Mouse (Mus musculus): ENCODE results near the gene Tmem151a.
"Not testable (repeated sequence)": the region's sequence is repeated elsewhere in the genome, so short reads cannot be mapped to it uniquely, and the experiment has no call there.

The Tmem151a gene

DNA sequence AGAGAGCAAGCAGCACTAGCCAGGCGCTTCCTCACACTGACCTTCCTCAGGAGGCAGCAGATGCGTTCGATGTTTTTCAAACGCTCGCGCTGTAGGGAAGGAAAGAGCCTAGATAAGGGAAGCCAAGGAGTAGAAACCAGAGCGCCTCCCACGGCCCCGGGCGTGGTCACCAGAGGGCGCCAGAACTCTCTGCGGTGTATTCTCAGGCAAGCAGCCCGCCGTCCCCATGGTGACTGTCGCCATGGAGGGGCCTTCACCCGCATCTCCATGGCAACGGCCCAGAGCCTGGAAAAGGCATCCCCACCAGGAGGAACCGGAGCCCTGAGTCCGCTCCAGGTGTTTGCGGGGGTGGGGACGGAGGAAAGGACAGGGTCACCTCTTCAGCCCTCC, 8.9 kb upstream of the Tmem151a start:
- DNase-seq (ENCODE audit: low read depth): peak; percentile 90

DNA sequence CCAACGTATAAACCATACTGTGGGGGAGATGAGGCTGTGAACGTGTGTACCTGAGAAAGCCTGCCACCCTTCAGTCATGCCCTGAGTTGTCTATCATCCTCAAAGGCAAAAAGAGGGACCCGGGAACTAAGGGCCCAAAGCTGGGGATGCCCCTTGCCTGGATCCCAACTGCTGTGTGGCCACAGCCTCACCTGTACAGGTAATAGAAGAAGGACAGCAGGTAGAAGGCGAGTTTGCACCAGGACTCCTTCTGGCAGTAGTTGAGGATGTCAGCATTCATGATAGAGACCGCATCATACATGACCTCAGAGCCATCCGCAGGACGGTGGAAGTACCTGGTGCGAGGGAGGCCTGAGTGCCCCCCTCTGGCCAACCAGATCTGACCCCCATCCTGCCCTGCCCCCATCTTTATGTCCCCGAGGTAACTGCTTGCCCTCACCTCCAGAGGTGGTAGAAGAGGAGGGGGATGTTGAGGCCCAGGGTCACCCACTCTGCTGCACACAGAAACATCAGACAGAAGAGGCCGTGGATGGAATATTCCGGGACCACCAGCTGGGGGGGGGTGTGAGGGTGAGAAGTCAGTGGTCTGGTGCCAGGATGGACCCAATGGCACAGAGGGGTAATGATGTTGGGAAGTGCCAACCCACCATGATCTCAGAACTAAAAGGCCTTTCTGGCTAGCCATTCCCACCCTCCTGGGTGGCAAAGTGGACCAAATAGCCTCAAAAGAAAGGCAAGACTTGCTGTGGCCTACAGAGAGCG, 8.3 kb upstream of the Tmem151a start:
- DNase-seq (ENCODE audit: low read depth): no peak

DNA sequence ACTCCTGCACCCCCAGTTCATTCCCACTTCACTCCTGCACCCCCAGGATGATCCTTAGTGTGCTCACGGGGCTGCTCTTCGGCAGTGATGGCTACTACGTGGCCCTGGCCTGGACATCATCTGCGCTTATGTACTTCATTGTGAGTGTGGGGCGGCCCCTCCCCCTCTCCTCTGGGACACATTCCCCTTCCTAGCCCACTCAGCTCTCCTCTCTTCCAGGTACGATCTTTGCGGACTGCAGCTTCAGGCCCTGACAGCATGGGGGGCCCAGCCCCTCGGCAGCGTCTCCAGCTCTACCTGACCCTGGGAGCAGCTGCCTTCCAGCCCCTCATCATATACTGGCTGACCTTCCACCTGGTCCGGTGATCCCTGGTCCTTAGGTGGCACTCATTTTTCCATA, 6.8 kb upstream of the Tmem151a start:
- no peak for DNase-seq (ENCODE audit: low read depth)

DNA sequence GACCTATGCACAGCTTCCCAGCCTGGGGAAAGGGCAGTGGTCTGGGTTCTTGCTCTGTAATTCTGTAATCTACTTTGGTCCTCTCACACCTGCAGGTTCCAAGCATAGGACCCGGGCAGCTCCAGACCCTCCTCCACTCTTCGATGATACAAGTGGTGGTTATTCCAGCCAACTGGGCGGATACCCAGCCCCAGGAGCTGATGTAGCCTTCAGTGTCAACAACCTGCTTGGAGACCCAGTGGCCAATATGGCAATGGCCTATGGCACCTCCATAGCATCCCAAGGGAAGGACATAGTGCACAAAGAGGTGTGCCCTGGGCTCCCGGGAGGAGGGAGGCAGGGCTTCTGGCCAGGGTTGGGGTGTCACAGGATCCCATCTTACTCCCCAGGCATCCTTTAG, 4.0 kb upstream of the Tmem151a start:
- no peak for DNase-seq (ENCODE audit: low read depth)

DNA sequence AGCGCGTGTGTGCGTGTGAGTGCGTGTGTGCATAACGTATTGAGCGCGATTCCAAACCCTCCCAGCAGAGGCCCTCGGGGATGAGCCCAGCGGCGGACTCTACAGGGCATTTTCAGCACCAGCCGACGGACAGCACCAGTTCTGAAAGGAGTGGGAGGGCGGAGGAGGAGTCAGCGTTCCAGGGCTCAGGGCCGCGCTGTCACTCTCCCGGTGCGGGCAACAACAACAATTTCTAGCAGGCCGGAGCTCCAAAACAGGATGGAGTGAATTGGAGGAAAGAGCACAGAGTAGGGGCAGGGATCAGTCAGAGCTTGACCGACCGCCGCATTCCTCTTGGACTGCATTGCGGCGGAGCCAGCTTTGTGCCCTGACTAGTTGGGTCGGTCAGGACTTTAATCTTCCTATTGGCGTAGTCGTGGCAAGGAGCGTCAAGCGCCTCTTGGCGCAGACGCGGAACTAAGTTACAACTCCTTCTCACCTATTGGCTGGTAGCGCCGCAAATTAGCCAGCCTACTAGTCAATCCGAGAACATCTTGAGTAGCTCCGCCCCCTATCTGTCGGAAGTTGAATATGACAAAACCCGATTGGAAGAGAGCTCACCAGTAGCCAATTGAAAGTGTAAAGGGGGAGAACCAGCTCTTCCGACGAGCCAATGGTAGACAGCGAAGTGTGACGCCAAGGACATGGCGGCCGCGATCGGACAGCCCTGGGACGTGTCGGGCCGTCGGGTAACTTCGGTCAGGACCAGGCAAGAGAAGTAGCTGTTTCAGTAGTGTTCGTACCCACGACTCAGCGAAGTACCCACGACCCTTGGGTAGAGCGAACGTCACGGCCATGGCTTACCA, 2.8 kb upstream of the Tmem151a start, which contains the start of gene Yif1a:
Gene Yif1a (plus strand): TSS at position 655 of the 845 bp plus-strand sequence.
- peak; percentile 98 for DNase-seq (ENCODE audit: low read depth)

DNA sequence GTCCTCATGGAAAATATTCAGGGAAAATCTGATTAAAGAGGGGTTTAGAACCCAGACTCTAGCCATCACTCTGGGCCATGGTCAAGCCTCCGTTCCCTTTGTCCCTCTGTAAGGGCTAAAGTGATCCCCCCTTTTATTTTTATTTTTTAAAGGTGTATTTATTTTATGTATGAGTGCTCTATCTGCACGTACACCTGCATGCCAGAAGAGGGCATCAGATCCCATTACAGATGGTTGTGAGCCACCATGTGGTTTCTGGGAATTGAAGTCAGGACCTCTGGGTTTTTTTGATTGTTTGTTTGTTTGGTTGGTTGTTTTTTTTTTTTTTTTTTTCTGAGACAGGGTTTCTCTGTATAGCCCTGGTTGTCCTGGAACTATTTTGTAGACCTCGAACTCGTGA, 1.2 kb upstream of the Tmem151a start:
- not testable (repeated sequence) for DNase-seq (ENCODE audit: low read depth)

DNA sequence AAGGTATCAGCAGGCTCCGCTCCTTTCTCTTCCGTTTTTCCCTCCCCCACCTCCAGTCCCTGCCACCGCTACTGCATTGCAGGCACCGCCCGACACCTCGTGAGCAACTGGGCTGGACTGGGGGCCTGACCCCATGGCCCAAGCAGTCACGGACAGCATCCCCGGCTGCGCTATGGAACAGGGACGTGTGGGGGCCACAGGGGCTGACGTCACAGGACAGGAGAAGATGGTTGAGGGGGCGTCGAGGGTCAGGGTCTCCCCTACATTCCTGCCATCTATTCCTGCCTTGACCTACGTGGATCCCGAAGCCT, 542 bp downstream of the Tmem151a start:
- DNase-seq (ENCODE audit: low read depth): no peak

DNA sequence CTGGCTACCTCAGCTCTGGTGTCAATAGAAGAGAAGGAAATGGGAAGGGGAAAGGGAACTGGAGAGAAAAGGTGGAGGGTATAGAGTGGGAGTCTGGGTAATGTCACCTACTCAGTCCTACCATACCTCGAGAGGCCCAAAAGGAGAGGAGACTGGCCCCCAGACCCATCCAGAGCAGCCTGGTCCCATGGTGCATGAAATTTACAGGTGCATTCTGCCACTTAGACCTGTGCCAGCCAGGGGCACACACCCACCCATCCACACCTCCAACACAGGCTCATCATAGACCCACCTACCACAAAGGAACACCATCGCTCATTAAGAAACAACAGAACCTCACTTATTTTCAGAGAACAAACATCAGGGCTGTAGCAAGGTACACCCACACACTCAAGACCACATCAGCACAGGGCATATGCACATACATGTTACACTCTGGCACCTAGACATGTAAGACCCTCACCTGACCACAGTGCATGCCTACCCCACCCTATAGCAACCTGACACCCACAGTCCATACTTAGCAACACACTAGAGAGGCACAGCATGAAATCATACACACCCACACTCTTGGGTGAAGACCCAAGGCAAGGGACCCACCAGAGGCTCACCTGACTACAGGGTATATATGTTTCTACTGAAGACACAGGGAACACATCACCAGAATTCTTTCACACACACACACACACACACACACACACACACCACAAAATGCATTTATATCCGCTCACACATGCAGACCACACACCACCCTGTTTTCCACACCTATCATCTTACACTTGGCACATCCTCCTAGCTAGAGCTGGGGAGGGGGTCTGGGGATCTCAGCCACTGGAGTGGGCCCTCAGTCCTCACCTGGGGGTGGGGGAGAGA, 1.1 kb downstream of the Tmem151a start:
- DNase-seq (ENCODE audit: low read depth): no peak

DNA sequence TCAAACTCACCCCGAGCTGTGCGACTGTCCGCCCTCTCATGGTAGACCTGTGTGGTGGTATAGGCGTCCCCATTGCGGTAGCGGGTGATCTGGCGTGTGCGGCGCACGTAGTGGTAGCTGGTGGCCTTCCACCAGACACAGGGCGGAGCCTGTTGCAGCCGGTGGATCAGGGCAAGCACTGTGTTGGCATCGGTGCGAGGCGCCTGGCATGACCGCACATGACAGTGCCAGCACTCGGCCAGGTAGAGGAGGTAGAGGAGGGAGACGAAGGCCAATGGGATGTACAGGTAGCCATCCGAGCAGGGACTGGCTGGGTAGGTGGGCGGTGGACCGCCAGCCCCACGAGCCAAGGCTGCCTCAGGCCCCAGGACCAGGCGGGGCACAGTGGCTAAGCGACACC, 2.7 kb downstream of the Tmem151a start:
- no peak for DNase-seq (ENCODE audit: low read depth)

DNA sequence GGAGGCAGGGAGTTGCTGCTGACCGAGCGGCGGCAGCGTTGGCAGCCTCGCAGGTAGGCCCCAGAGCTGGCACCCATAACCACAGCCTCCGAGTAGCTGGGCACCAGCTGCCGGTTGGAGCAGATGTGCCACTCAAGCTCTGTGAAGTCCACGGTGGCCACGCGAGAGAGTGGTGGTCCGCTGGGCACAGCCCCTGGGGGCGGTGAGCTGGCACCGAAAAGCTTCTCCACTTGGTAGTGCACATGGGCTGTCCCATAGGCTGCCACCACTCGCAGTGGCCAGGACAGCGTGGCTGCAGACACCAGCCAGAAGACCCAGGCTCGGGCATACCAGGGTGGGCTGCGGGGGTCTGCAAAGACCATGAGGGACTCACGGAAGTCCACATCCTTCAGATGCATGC, 3.3 kb downstream of the Tmem151a start:
- DNase-seq (ENCODE audit: low read depth): no peak

DNA sequence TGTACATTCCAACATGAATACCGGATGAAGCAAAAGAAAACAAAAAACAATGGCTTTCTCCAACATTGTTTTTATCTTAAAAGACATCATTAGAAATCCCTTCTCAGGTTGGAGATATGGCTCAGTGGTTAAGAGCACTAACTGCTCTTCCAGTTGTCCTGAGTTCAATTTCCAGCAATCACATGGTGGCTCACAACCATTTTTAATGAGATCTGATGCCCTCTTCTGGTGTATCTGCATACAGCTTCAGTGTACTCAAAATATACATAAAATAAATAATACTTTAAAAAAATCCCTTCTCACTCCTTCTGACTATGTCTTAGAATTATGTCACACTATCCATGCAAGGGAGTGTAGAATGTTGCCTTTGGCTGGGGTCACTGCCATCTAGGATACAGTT, 6.1 kb downstream of the Tmem151a start:
- no peak for DNase-seq (ENCODE audit: low read depth)

DNA sequence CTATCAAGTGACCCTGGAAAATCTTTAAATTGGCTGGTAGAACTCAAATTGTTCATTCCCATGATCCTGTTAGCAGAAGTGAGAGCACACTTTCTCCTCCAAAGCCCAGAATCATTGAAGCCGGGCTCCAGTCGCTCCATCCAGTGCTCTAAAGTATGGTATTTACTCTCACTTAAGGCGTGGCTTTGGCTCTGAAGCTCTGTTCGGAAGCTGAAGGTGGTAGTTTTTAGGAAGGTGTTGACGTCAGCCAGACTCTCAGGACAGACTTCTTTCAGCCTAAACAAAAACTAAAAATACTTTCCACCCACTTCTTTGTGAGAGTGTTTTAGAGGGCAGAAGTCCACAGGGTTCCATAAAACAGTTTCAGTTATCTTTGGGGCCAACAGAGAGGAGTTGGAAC, 11.8 kb downstream of the Tmem151a start:
- no peak for DNase-seq (ENCODE audit: low read depth)

DNA sequence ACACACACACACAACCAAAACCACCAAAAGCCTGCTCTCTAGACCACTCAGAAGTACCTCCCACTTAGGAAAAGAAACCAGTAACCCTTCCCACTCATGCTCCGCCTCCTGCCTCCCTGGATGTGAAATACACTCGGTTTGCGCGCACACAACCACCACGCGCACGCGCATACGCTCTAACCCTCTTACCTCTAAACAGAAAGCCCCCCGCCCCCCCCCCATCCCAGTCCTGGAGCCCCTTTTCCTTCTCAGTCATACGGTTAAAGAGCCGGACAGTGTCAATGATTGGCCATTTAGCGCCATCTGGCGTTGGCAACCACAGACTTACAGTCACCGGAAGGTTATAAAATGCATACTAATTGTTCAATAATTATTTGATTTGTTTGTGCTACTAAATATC, 12.3 kb downstream of the Tmem151a start:
- DNase-seq (ENCODE audit: low read depth): peak; percentile 60

DNA sequence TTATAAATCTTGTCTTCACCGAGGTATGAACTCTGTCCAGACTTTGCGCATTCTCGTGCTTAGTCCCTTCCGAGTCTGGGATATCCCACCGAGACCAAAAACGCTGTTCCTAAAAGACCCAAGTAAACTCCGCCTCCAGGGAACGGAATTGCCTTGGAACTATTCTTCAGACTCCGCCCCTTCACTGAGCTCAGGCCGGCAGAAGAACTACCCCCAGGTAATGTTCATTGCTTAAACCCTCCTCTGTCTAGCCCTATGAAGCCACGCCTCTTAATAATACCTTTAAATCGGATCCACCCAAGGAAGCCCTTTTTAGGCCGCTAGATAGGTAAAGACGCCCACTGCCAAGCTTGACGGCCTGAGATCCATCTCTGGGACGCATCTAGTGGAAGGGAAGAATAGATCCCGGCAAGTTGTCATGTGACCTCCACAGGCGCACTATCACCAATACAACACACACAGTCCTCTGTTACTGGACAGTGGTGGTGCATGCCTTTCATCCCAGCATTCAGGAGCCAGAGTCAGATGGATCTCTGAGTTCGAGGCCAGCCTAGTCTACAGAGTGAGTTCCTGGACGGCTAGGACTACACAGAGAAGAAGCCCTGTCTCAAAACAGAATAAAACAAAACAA, 12.8 kb downstream of the Tmem151a start:
- DNase-seq (ENCODE audit: low read depth): no peak

DNA sequence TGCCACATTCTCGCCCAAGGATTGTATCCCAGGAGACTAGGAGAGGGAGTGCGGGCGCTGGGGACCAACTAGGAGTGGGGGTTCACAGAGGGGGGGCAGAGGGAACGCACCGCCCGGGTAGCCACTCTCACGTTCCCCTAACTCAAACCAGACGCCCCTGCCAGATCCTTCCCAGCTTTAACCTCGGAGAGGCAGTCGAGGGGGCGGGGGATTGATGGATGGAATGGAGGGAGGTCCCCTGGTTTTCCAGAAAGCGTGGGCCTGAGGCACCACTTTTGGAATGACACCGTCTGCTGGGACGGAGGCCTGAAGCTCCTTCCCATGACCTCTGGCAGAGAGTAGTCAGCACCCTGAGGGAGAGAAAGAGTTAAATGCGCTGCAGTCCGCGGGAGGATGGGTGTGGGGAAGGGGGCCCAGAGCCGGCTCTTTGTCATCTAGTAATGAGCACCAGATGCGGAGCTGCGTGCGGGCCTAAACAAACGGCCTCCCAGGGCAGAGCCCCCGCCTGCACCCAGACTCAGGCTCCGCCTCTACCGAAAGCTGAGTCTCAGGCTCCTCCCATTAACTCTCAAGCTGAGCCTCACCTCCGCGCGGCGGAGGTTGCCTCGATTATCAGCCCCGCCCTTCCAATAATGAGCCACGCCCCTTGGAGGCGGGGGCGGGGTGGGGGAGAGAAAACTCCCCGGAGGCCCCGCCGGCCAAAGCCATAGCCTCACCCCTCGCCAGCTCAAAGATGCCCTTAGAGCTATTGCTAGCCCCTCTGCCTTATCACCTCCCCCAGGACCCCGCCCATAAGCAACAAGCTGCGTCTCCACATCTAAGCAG, 13.6 kb downstream of the Tmem151a start:
- DNase-seq (ENCODE audit: low read depth): peak; percentile 85

DNA sequence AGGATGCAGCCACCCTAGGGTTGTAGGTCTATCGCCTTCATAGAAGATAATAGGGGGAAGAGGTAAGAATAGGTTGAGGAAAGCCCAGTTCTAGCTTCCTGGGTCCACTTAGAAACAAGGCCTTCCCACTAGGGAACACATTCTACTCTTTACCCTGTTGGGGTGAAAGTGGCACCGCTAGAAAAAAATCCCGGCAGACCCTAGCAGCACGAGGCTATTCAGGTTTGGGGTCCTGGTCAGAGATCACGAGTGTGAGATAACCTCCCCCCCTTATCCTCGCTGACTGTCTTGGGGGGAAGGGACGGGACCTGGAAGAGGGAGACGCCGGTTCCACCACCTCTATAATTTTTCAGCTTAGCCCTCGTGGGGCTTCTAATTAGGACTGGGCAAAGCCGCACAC, 14.3 kb downstream of the Tmem151a start:
- DNase-seq (ENCODE audit: low read depth): no peak

DNA sequence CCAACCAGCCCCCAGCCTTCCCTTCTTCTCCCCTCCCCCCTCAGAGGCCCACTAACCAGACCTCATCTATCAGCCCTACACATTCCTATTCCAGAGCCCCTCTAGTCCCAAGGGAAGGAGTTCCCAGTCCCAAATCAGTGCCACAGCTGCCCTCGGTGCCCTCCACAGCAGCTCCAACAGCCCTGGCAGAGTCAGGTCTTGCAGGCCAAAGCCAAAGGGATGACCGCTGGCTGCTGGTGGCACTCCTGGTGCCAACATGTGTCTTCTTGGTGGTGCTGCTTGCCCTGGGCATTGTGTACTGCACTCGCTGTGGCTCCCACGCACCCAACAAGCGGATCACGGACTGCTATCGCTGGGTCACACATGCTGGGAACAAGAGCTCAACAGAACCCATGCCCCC, 15.4 kb downstream of the Tmem151a start:
- no peak for DNase-seq (ENCODE audit: low read depth)

DNA sequence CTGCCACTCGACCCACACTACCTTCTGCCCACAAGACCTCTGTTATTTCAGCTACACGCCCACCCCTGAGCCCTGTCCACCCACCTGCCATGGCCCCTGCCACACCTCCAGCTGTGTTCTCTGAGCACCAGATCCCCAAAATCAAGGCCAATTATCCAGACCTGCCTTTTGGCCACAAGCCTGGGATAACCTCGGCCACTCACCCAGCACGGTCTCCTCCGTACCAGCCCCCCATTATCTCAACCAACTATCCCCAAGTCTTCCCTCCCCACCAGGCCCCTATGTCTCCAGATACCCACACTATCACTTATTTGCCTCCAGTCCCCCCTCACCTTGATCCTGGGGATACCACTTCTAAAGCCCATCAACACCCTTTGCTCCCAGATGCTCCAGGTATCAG, 15.8 kb downstream of the Tmem151a start:
- DNase-seq (ENCODE audit: low read depth): no peak

DNA sequence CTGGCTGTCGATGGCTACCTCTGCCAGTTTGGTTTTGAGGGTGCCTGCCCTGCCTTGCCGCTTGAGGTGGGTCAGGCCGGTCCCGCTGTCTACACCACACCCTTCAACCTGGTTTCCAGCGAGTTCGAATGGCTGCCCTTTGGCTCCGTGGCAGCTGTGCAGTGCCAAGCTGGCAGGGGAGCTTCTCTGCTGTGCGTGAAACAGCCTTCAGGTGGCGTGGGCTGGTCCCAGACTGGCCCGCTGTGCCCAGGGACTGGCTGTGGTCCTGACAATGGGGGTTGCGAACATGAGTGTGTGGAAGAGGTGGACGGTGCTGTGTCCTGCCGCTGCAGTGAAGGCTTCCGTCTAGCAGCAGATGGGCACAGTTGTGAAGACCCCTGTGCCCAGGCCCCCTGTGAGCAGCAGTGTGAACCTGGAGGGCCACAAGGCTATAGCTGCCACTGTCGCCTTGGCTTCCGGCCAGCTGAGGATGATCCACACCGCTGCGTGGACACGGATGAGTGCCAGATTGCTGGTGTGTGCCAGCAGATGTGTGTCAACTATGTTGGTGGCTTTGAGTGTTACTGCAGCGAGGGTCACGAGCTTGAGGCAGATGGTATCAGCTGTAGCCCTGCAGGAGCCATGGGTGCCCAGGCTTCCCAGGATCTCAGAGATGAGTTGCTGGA, 16.6 kb downstream of the Tmem151a start:
- no peak for DNase-seq (ENCODE audit: low read depth)

DNA sequence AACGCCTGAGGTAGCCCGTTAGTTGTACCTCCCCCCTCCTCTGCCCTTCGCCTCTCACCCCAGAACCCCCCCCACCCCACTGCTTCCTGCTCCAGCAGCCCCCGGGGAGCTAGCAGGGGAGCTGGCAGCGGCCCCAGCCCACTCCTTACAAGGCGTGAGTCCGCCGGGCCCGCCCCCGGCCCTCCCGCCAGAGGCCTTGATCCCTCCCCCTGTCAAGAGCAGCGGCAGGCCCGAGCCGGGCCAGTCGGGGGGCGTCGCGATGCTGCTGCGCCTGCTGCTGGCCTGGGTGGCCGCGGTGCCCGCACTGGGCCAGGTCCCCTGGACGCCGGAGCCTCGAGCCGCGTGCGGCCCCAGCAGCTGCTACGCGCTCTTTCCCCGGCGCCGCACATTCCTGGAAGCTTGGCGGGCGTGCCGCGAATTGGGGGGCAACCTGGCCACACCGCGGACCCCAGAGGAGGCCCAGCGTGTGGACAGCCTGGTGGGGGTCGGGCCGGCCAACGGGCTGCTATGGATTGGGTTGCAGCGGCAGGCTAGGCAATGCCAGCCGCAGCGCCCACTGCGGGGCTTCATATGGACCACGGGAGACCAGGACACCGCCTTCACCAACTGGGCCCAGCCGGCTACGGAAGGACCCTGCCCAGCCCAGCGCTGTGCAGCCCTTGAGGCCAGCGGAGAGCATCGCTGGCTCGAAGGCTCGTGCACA, 17.3 kb downstream of the Tmem151a start, which contains the start of gene Cd248:
Gene Cd248 (plus strand): TSS at position 212 of the 703 bp plus-strand sequence.
- DNase-seq (ENCODE audit: low read depth): no peak
